Mouse (Mus musculus): ENCODE results near the gene Teddm1a. TPM values are rescaled to one million over a fixed set of nuclear protein-coding genes. Genes with fewer than 3 reads are reported as not detected.

Gene Teddm1a
- total and polyA plus RNA-seq, 3 experiments, result not detected

GRCm38 (mm10) chr1:153918521-153919206 lies 27.1 kb downstream of the Teddm1a start:
- in situ Hi-C loops (cut with MboI; ENCODE audit: low pct_ligation_motif_present, low pct_unique_long_range_greater_than_20kb, low sequenced_read_pairs), result no loop called here
- Histone ChIP-seq H3K4me2 (ENCODE audit: insufficient read depth, low read depth, poor library complexity, severe bottlenecking) (no peak overlapping the region), H3K79me2 (replicated peaks; ENCODE audit: control insufficient read depth, extremely low read depth, insufficient read depth, poor library complexity, severe bottlenecking) (no peaks in the 10 kb centered on the region), H3K9ac (ENCODE audit: insufficient read depth, low read depth) (no peak overlapping the region), H3K4me3 (replicated peaks in 1 of 3; ENCODE audit: low read depth in 2 of 3, low read length in 2 of 3, poor library complexity in 1 of 3) (no peak overlapping the region), H3K36me3 (replicated peaks in 1 of 2; ENCODE audit: control insufficient read depth in 1 of 2, insufficient read depth in 1 of 2, low read length in 1 of 2) (no peaks in the 10 kb centered on the region), H3K27ac (ENCODE audit: insufficient read depth, low read depth) (no peak overlapping the region), H3K4me1 (ENCODE audit: control insufficient read depth in 1 of 2, insufficient read depth in 2 of 2) (peaks cover 0 to 11% of the 10 kb centered on the region in 2 experiments; a peak in 2 of 4 replicates), H3K27me3 (replicated peaks) (no peaks in the 10 kb centered on the region), H3K9me3 (replicated peaks; ENCODE audit: low read length) (no peaks in the 10 kb centered on the region)
- dilution Hi-C loops (cut with MboI; ENCODE audit: extremely low pct_ligation_motif_present, extremely low pct_unique_long_range_greater_than_20kb, low sequenced_read_pairs), result no loop called here
- DNase-seq (ENCODE audit: extremely low read depth), result no peak
- TF ChIP-seq MAZ (IDR thresholded peaks at IDR 0.05; ENCODE audit: low read depth, low read length), result no peak
- no peak for TF ChIP-seq ELF1 (IDR thresholded peaks at IDR 0.05; ENCODE audit: low read depth, low read length)
- TF ChIP-seq GABPA (IDR thresholded peaks at IDR 0.05; ENCODE audit: insufficient replicate concordance, low read depth, low read length), result no peak
- TF ChIP-seq BHLHE40 (IDR thresholded peaks at IDR 0.05; ENCODE audit: low read depth, low read length), result no peak

- Histone ChIP-seq H3K27ac (ENCODE audit: insufficient read depth, low read depth) (no peak overlapping the region), H3K9me3 (replicated peaks; ENCODE audit: low read length) (no peaks in the 10 kb centered on the region), H3K27me3 (replicated peaks) (no peaks in the 10 kb centered on the region), H3K9ac (ENCODE audit: insufficient read depth, low read depth) (no peak overlapping the region), H3K4me3 (replicated peaks in 1 of 3; ENCODE audit: low read depth in 2 of 3, low read length in 2 of 3, poor library complexity in 1 of 3) (no peak overlapping the region), H3K79me2 (replicated peaks; ENCODE audit: control insufficient read depth, extremely low read depth, insufficient read depth, poor library complexity, severe bottlenecking) (no peaks in the 10 kb centered on the region), H3K36me3 (replicated peaks in 1 of 2; ENCODE audit: control insufficient read depth in 1 of 2, insufficient read depth in 1 of 2, low read length in 1 of 2) (no peaks in the 10 kb centered on the region), H3K4me2 (ENCODE audit: insufficient read depth, low read depth, poor library complexity, severe bottlenecking) (no peak overlapping the region), H3K4me1 (ENCODE audit: control insufficient read depth in 1 of 2, insufficient read depth in 2 of 2) (peaks cover 0 to 6% of the 10 kb centered on the region in 2 experiments; a peak in 1 of 4 replicates)
- DNase-seq (ENCODE audit: extremely low read depth), result no peak
- TF ChIP-seq JUN (IDR thresholded peaks at IDR 0.05; ENCODE audit: insufficient read depth, low read depth, low read length) (no peak), PAX5 (IDR thresholded peaks at IDR 0.05; ENCODE audit: low read length) (no peak), BHLHE40 (IDR thresholded peaks at IDR 0.05; ENCODE audit: low read depth, low read length) (no peak), SIN3A (IDR thresholded peaks at IDR 0.05; ENCODE audit: low read length) (no peak), SMC3 (IDR thresholded peaks at IDR 0.05; ENCODE audit: low read depth, low read length) (no peak), NELFE (IDR thresholded peaks at IDR 0.05; ENCODE audit: low read depth, low read length) (no peak), IRF4 (IDR thresholded peaks at IDR 0.05; ENCODE audit: low read depth, low read length) (no peak), CHD2 (IDR thresholded peaks at IDR 0.05; ENCODE audit: low read length) (no peak), MXI1 (IDR thresholded peaks at IDR 0.05; ENCODE audit: low read depth, low read length) (no peak), MEF2A (IDR thresholded peaks at IDR 0.05; ENCODE audit: borderline replicate concordance, low read depth, low read length) (no peak), UBTF (IDR thresholded peaks at IDR 0.05; ENCODE audit: low read depth, low read length) (no peak), HCFC1 (IDR thresholded peaks at IDR 0.05; ENCODE audit: low read depth, low read length) (no peak), RAD21 (IDR thresholded peaks at IDR 0.05; ENCODE audit: low read depth, low read length) (no peak), MAZ (IDR thresholded peaks at IDR 0.05; ENCODE audit: low read depth, low read length) (no peak), NRF1 (IDR thresholded peaks at IDR 0.05; ENCODE audit: low read depth, low read length) (no peak), POLR2AphosphoS2 (IDR thresholded peaks at IDR 0.05; ENCODE audit: low read depth, low read length) (no peak), MAX (IDR thresholded peaks at IDR 0.05; ENCODE audit: low read length) (no peak), TBP (conservative IDR thresholded peaks at IDR 0.05; ENCODE audit: low read depth, low read length) (no peak), KAT2A (IDR thresholded peaks at IDR 0.05; ENCODE audit: insufficient replicate concordance, low read length) (no peak), GABPA (IDR thresholded peaks at IDR 0.05; ENCODE audit: insufficient replicate concordance, low read depth, low read length) (no peak)
- in situ Hi-C loops (cut with MboI; ENCODE audit: low pct_ligation_motif_present, low pct_unique_long_range_greater_than_20kb, low sequenced_read_pairs) (no loop called here), dilution Hi-C loops (cut with MboI; ENCODE audit: extremely low pct_ligation_motif_present, extremely low pct_unique_long_range_greater_than_20kb, low sequenced_read_pairs) (no loop called here)
Observed at GRCm38 (mm10) chr1:153921642-153922041, 30.1 kb downstream of the Teddm1a start.

Data from CH12.LX (cell line).